Mouse (Mus musculus) CH12.LX (cell line): ENCODE results near the gene Cyp17a1. TPM values are rescaled to one million over a fixed set of nuclear protein-coding genes. Genes with fewer than 3 reads are reported as not detected.

Experiments
- DNase-seq: peaks from one replicate; pipeline ENCODE4 v3.0.0-alpha.2; 2013; ENCODE audit errors: extremely low read depth
- H3K27ac ChIP-seq: 2 replicates; pipeline ENCODE4 v1.5.1; 2012; ENCODE audit warnings: low read depth, mild to moderate bottlenecking, control low read depth, moderate library complexity; ENCODE audit not compliant: insufficient read depth
- H3K27me3 ChIP-seq: replicated peaks from 2 replicates; pipeline ENCODE3; 2012; ENCODE audit warnings: inconsistent platforms
- H3K36me3 ChIP-seq, 2 experiments: replicated peaks in 1 of 2; 2 replicates each; pipeline versions ENCODE3 to v1.6.1; 2012; ENCODE audit warnings: inconsistent platforms in 1 of 2, low read length in 1 of 2, mild to moderate bottlenecking in 1 of 2, mixed read lengths in 1 of 2, moderate library complexity in 1 of 2; ENCODE audit not compliant: control insufficient read depth in 1 of 2, insufficient read depth in 1 of 2
- H3K4me1 ChIP-seq, 2 experiments: 2 replicates each; pipeline ENCODE4 v1.6.1; 2012; ENCODE audit warnings: inconsistent platforms in 1 of 2, moderate library complexity in 1 of 2; ENCODE audit not compliant: insufficient read depth in 2 of 2, control insufficient read depth in 1 of 2
- H3K4me2 ChIP-seq: 2 replicates; pipeline ENCODE4 v1.6.1; 2012; ENCODE audit warnings: low read depth, mild to moderate bottlenecking, control low read depth; ENCODE audit not compliant: poor library complexity, insufficient read depth, severe bottlenecking
- H3K4me3 ChIP-seq, 3 experiments: fragments of 150-350 bp in 1 of 3; sonication (generic) in 1 of 3; replicated peaks in 1 of 3; 2 replicates each; pipeline versions ENCODE3 to v1.5.1; 2011 to 2012; ENCODE audit warnings: low read depth in 2 of 3, low read length in 2 of 3, mild to moderate bottlenecking in 2 of 3, moderate library complexity in 2 of 3, control low read depth in 1 of 3, improper control_type of control experiment in 1 of 3, inconsistent platforms in 1 of 3, mixed read lengths in 1 of 3; ENCODE audit not compliant: poor library complexity in 1 of 3
- H3K79me2 ChIP-seq: replicated peaks from 2 replicates; pipeline ENCODE4 v1.6.1; 2012; ENCODE audit warnings: mild to moderate bottlenecking, moderate library complexity; ENCODE audit not compliant: control insufficient read depth, poor library complexity, insufficient read depth, severe bottlenecking; ENCODE audit errors: extremely low read depth
- H3K9ac ChIP-seq: 2 replicates; pipeline ENCODE4 v1.6.1; 2012; ENCODE audit warnings: low read depth, mild to moderate bottlenecking, control low read depth, moderate library complexity; ENCODE audit not compliant: insufficient read depth
- H3K9me3 ChIP-seq: replicated peaks from 2 replicates; pipeline ENCODE3; 2012; ENCODE audit warnings: low read length, inconsistent platforms, mixed read lengths
- BHLHE40 ChIP-seq: IDR thresholded peaks from 2 replicates; pipeline ENCODE4 v1.6.1; 2011; ENCODE audit warnings: mild to moderate bottlenecking, low read depth, low read length, improper control_type of control experiment
- CHD1 ChIP-seq: IDR thresholded peaks from 2 replicates; pipeline ENCODE4 v1.6.1; 2012; ENCODE audit warnings: low read depth, low read length, improper control_type of control experiment, inconsistent platforms
- CHD2 ChIP-seq: IDR thresholded peaks from 2 replicates; pipeline ENCODE4 v1.6.1; 2011; ENCODE audit warnings: low read length, improper control_type of control experiment
- CTCF ChIP-seq, 2 experiments: IDR thresholded peaks in 1 of 2; conservative IDR thresholded peaks in 1 of 2; 2 replicates each; pipeline ENCODE4 v1.5.1; 2011 to 2012; ENCODE audit warnings: low read depth in 2 of 2, low read length in 2 of 2, improper control_type of control experiment in 1 of 2, inconsistent platforms in 1 of 2, mild to moderate bottlenecking in 1 of 2, moderate library complexity in 1 of 2
- E2F4 ChIP-seq: IDR thresholded peaks from 2 replicates; pipeline ENCODE4 v1.6.1; 2011; ENCODE audit warnings: low read depth, low read length, improper control_type of control experiment; ENCODE audit not compliant: insufficient replicate concordance
- ETS1 ChIP-seq: conservative IDR thresholded peaks from 2 replicates; pipeline ENCODE4 v1.6.1; 2012; ENCODE audit warnings: low read depth, mild to moderate bottlenecking, inconsistent platforms, low read length, improper control_type of control experiment, moderate library complexity
- HCFC1 ChIP-seq: IDR thresholded peaks from 2 replicates; pipeline ENCODE4 v1.6.1; 2012; ENCODE audit warnings: low read depth, mild to moderate bottlenecking, inconsistent platforms, low read length, improper control_type of control experiment
- IRF4 ChIP-seq: IDR thresholded peaks from 2 replicates; pipeline ENCODE4 v1.6.1; 2014; ENCODE audit warnings: low read depth, mild to moderate bottlenecking, inconsistent platforms, low read length, improper control_type of control experiment
- JUN ChIP-seq: IDR thresholded peaks from 2 replicates; pipeline ENCODE4 v1.6.1; 2011; ENCODE audit warnings: low read depth, mild to moderate bottlenecking, low read length, improper control_type of control experiment, moderate library complexity; ENCODE audit not compliant: insufficient read depth
- JUND ChIP-seq: conservative IDR thresholded peaks from 2 replicates; pipeline ENCODE4 v1.6.1; 2011; ENCODE audit warnings: low read depth, low read length, improper control_type of control experiment
- KAT2A ChIP-seq: IDR thresholded peaks from 2 replicates; pipeline ENCODE4 v1.6.1; 2012; ENCODE audit warnings: low read length, improper control_type of control experiment, inconsistent platforms; ENCODE audit not compliant: insufficient replicate concordance
- MAFK ChIP-seq: IDR thresholded peaks from 2 replicates; pipeline ENCODE4 v1.6.1; 2011; ENCODE audit warnings: low read length, improper control_type of control experiment; ENCODE audit not compliant: insufficient replicate concordance
- MAX ChIP-seq: IDR thresholded peaks from 2 replicates; pipeline ENCODE4 v1.6.1; 2011; ENCODE audit warnings: low read length, improper control_type of control experiment
- MAZ ChIP-seq: IDR thresholded peaks from 2 replicates; pipeline ENCODE4 v1.6.1; 2012; ENCODE audit warnings: low read depth, mild to moderate bottlenecking, inconsistent platforms, low read length, improper control_type of control experiment, moderate library complexity
- MEF2A ChIP-seq: IDR thresholded peaks from 2 replicates; pipeline ENCODE4 v1.6.1; 2014; ENCODE audit warnings: low read depth, mild to moderate bottlenecking, inconsistent platforms, low read length, improper control_type of control experiment, borderline replicate concordance
- MXI1 ChIP-seq: IDR thresholded peaks from 2 replicates; pipeline ENCODE4 v1.6.1; 2011; ENCODE audit warnings: mild to moderate bottlenecking, low read depth, low read length, improper control_type of control experiment
- NELFE ChIP-seq: IDR thresholded peaks from 2 replicates; pipeline ENCODE4 v1.6.1; 2011; ENCODE audit warnings: low read depth, low read length, improper control_type of control experiment
- NRF1 ChIP-seq: IDR thresholded peaks from 2 replicates; pipeline ENCODE4 v1.6.1; 2014; ENCODE audit warnings: low read depth, mild to moderate bottlenecking, inconsistent platforms, low read length, improper control_type of control experiment, moderate library complexity
- POLR2A ChIP-seq: IDR thresholded peaks from 2 replicates; pipeline ENCODE4 v1.6.1; 2011; ENCODE audit warnings: low read depth, mild to moderate bottlenecking, improper control_type of control experiment, low read length
- SIN3A ChIP-seq: IDR thresholded peaks from 2 replicates; pipeline ENCODE4 v1.6.1; 2012; ENCODE audit warnings: low read length, improper control_type of control experiment, inconsistent platforms
- SMC3 ChIP-seq: IDR thresholded peaks from 2 replicates; pipeline ENCODE4 v1.6.1; 2011; ENCODE audit warnings: low read depth, low read length, improper control_type of control experiment
- TBP ChIP-seq: conservative IDR thresholded peaks from 2 replicates; pipeline ENCODE4 v1.6.1; 2011; ENCODE audit warnings: low read depth, low read length, improper control_type of control experiment
- UBTF ChIP-seq: IDR thresholded peaks from 2 replicates; pipeline ENCODE4 v1.6.1; 2012; ENCODE audit warnings: low read depth, mild to moderate bottlenecking, inconsistent platforms, low read length, improper control_type of control experiment, moderate library complexity
- USF2 ChIP-seq: conservative IDR thresholded peaks from 2 replicates; pipeline ENCODE4 v1.6.1; 2011; ENCODE audit warnings: low read depth, low read length, improper control_type of control experiment
- ZKSCAN1 ChIP-seq: IDR thresholded peaks from 2 replicates; pipeline ENCODE4 v1.6.1; 2012; ENCODE audit warnings: low read depth, inconsistent platforms, low read length, improper control_type of control experiment, borderline replicate concordance
- ZMIZ1 ChIP-seq: IDR thresholded peaks from 2 replicates; pipeline ENCODE4 v1.6.1; 2012; ENCODE audit warnings: low read depth, mild to moderate bottlenecking, inconsistent platforms, low read length, improper control_type of control experiment
- ZNF384 ChIP-seq: IDR thresholded peaks from 2 replicates; pipeline ENCODE4 v1.6.1; 2012; ENCODE audit warnings: low read depth, low read length, improper control_type of control experiment, inconsistent platforms
- dilution Hi-C: fragments of 300-500 bp; cut with MboI; formaldehyde crosslinking; loops from 2 replicates; pipeline ENCODE4 v1.14.3; 2020; ENCODE audit warnings: low sequenced_read_pairs; ENCODE audit not compliant: extremely low pct_unique_long_range_greater_than_20kb, extremely low pct_ligation_motif_present
- in situ Hi-C: fragments of 300-500 bp; cut with MboI; formaldehyde crosslinking; loops from 3 replicates; pipeline ENCODE4 v1.14.3; 2019; ENCODE audit warnings: low sequenced_read_pairs, low pct_ligation_motif_present, low pct_unique_long_range_greater_than_20kb, mixed read lengths
- polyA plus RNA-seq: library from polyadenylated mRNA; unstranded; fragments of >175 nt; gene quantifications from 2 replicates; pipeline ENCODE4 v1.2.1, GENCODE M21; 2012; ENCODE audit warnings: low read depth; ENCODE audit not compliant: insufficient read length
- total RNA-seq, 2 experiments: library from RNA; depleted of rRNA; stranded (reverse); fragments of 300-350 nt in 1 of 2; fragments of >200 nt in 1 of 2; gene quantifications; 2 replicates each; pipeline ENCODE4 v1.2.3; 2012 to 2014

Gene Cyp17a1
- total RNA-seq (2012; rRNA removed) (not detected in 2 replicates), total RNA-seq (2014; rRNA removed) (not detected in 2 replicates), polyA plus RNA-seq (not detected in 2 replicates)

DNA sequence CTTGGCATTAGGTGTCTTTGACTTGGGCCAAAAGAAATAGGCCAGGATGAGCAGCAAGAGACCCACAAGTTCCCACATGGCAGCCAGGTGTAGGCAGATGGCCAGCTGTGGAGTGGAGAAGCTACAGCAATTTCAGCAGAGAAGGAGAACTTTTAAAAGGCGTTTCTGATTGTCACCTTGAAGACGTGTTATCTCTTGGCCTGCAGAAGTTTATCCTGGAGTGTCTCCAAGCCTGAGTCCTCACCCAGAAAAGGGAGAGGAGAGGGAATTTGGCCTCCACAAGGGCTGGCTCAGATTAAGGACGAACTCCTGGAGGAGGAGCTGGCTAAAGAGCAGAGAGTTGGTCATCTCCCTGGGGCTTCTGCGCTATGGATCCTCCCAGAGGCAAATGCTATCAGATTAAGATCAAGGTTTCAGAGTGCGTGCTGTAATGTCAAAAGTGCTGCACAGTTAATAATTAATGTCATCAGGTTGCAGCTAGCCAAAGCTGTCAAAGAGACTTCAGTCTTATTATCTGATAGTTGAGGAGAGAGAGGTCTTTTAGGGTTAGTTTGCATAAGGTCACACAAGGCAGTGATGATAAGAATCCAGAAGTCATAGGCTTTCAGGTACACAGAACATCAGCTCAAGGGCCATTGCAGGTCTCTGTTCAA lies at the start of gene Cyp17a1:
Gene Cyp17a1 (minus strand): TSS at position 407 of the 653 bp plus-strand sequence.
- no peak within 1 kb of the TSS for H3K9ac ChIP-seq
- no peaks in the 10 kb centered on the region for H3K4me1 ChIP-seq
- DNase-seq: no peak
- no peak within 1 kb of the TSS for H3K4me2 ChIP-seq
- no peaks in the 10 kb centered on the region for H3K27me3 ChIP-seq
- no peaks in the 10 kb centered on the region for H3K36me3 ChIP-seq
- H3K79me2 ChIP-seq: no peaks in the 10 kb centered on the region
- H3K9me3 ChIP-seq: no peaks in the 10 kb centered on the region
- no peak within 1 kb of the TSS for H3K27ac ChIP-seq
- no peak within 1 kb of the TSS for H3K4me3 ChIP-seq
- in situ Hi-C loops: loop anchor here (5.0 to 10.0 kb wide), 3 partner anchors 69 to 322 kb away; no protein-coding TSS in a partner anchor
- TF ChIP-seq BHLHE40: no peak
- TF ChIP-seq MAZ: no peak
- no peak for TF ChIP-seq SIN3A
- no peak for TF ChIP-seq IRF4
- no peak for TF ChIP-seq CHD1
- TF ChIP-seq KAT2A: no peak
- TF ChIP-seq ZKSCAN1: no peak
- no peak for TF ChIP-seq TBP
- TF ChIP-seq CHD2: no peak
- no peak for TF ChIP-seq POLR2A
- no peak for TF ChIP-seq ETS1
- no peak for TF ChIP-seq ZNF384
- TF ChIP-seq MEF2A: no peak
- no peak for TF ChIP-seq HCFC1
- dilution Hi-C loops: no loop called here

DNA sequence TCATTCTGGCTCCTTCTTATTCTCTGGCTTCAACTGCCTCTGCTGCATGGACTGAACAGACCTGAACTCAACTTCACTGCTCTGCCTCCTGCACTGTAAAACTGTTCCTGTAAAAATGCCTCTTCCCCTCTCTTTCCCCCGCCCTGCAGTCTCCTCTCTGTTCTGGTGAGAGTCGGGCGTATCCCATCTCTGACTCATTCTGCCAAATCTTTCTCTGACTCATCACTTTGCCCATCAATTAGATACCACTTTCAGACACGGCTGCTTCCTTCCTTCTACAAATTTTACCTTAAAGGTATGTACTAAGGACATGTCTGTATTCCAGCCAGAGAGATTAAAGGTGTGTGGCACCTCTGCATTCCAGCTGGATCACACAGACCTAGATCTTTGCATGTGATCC lies 45.2 kb upstream of the Cyp17a1 start:
- Histone ChIP-seq H3K9me3 (peaks cover 4% of the 10 kb centered on the region), H3K27me3 (no peaks in the 10 kb centered on the region), H3K27ac (no peak overlapping the region), H3K79me2 (no peaks in the 10 kb centered on the region), H3K9ac (no peak overlapping the region), H3K4me3 (no peak overlapping the region), H3K4me2 (no peak overlapping the region), H3K36me3 (peaks cover 27 to 67% of the 10 kb centered on the region in 2 experiments), H3K4me1 (no peaks in the 10 kb centered on the region)
- dilution Hi-C loops: no loop called here
- TF ChIP-seq BHLHE40 (no peak), JUND (no peak), ZKSCAN1 (no peak), NRF1 (no peak), MAFK (no peak), JUN (no peak), SMC3 (no peak), UBTF (no peak), CTCF (conservative IDR thresholded peaks at IDR 0.05 in 1 of 2, IDR thresholded peaks at IDR 0.05 in 1 of 2; ENCODE audit: low read depth in 2 of 2, low read length in 2 of 2) (no peak), USF2 (no peak), E2F4 (no peak), CHD2 (no peak), ZMIZ1 (no peak), IRF4 (no peak), MXI1 (no peak), NELFE (no peak), MAX (no peak), MEF2A (no peak)
- DNase-seq: no peak
- in situ Hi-C loops: no loop called here
